Mouse (Mus musculus) CH12.LX (cell line): ENCODE data around the gene Elavl2. TPM values are rescaled to one million over a fixed set of nuclear protein-coding genes. Genes with fewer than 3 reads are reported as not detected.
"Not testable (repeated sequence)": the region's sequence is repeated elsewhere in the genome, so short reads cannot be mapped to it uniquely, and the experiment has no call there.

ENCODE experiments used
- DNase-seq: peaks from one replicate; pipeline ENCODE4 v3.0.0-alpha.2; 2013; ENCODE audit errors: extremely low read depth
- H3K27ac ChIP-seq: 2 replicates; pipeline ENCODE4 v1.5.1; 2012; ENCODE audit warnings: low read depth, mild to moderate bottlenecking, control low read depth, moderate library complexity; ENCODE audit not compliant: insufficient read depth
- H3K27me3 ChIP-seq: replicated peaks from 2 replicates; pipeline ENCODE3; 2012; ENCODE audit warnings: inconsistent platforms
- H3K36me3 ChIP-seq, 2 experiments: replicated peaks in 1 of 2; 2 replicates each; pipeline versions ENCODE3 to v1.6.1; 2012; ENCODE audit warnings: inconsistent platforms in 1 of 2, low read length in 1 of 2, mild to moderate bottlenecking in 1 of 2, mixed read lengths in 1 of 2, moderate library complexity in 1 of 2; ENCODE audit not compliant: control insufficient read depth in 1 of 2, insufficient read depth in 1 of 2
- H3K4me1 ChIP-seq, 2 experiments: 2 replicates each; pipeline ENCODE4 v1.6.1; 2012; ENCODE audit warnings: inconsistent platforms in 1 of 2, moderate library complexity in 1 of 2; ENCODE audit not compliant: insufficient read depth in 2 of 2, control insufficient read depth in 1 of 2
- H3K4me2 ChIP-seq: 2 replicates; pipeline ENCODE4 v1.6.1; 2012; ENCODE audit warnings: low read depth, mild to moderate bottlenecking, control low read depth; ENCODE audit not compliant: poor library complexity, insufficient read depth, severe bottlenecking
- H3K4me3 ChIP-seq, 3 experiments: fragments of 150-350 bp in 1 of 3; sonication (generic) in 1 of 3; replicated peaks in 1 of 3; 2 replicates each; pipeline versions ENCODE3 to v1.5.1; 2011 to 2012; ENCODE audit warnings: low read depth in 2 of 3, low read length in 2 of 3, mild to moderate bottlenecking in 2 of 3, moderate library complexity in 2 of 3, control low read depth in 1 of 3, improper control_type of control experiment in 1 of 3, inconsistent platforms in 1 of 3, mixed read lengths in 1 of 3; ENCODE audit not compliant: poor library complexity in 1 of 3
- H3K79me2 ChIP-seq: replicated peaks from 2 replicates; pipeline ENCODE4 v1.6.1; 2012; ENCODE audit warnings: mild to moderate bottlenecking, moderate library complexity; ENCODE audit not compliant: control insufficient read depth, poor library complexity, insufficient read depth, severe bottlenecking; ENCODE audit errors: extremely low read depth
- H3K9ac ChIP-seq: 2 replicates; pipeline ENCODE4 v1.6.1; 2012; ENCODE audit warnings: low read depth, mild to moderate bottlenecking, control low read depth, moderate library complexity; ENCODE audit not compliant: insufficient read depth
- H3K9me3 ChIP-seq: replicated peaks from 2 replicates; pipeline ENCODE3; 2012; ENCODE audit warnings: low read length, inconsistent platforms, mixed read lengths
- CHD2 ChIP-seq: IDR thresholded peaks from 2 replicates; pipeline ENCODE4 v1.6.1; 2011; ENCODE audit warnings: low read length, improper control_type of control experiment
- E2F4 ChIP-seq: IDR thresholded peaks from 2 replicates; pipeline ENCODE4 v1.6.1; 2011; ENCODE audit warnings: low read depth, low read length, improper control_type of control experiment; ENCODE audit not compliant: insufficient replicate concordance
- ETS1 ChIP-seq: conservative IDR thresholded peaks from 2 replicates; pipeline ENCODE4 v1.6.1; 2012; ENCODE audit warnings: low read depth, mild to moderate bottlenecking, inconsistent platforms, low read length, improper control_type of control experiment, moderate library complexity
- GABPA ChIP-seq: IDR thresholded peaks from 2 replicates; pipeline ENCODE4 v1.6.1; 2012; ENCODE audit warnings: low read depth, low read length, improper control_type of control experiment, inconsistent platforms; ENCODE audit not compliant: insufficient replicate concordance
- HCFC1 ChIP-seq: IDR thresholded peaks from 2 replicates; pipeline ENCODE4 v1.6.1; 2012; ENCODE audit warnings: low read depth, mild to moderate bottlenecking, inconsistent platforms, low read length, improper control_type of control experiment
- JUN ChIP-seq: IDR thresholded peaks from 2 replicates; pipeline ENCODE4 v1.6.1; 2011; ENCODE audit warnings: low read depth, mild to moderate bottlenecking, low read length, improper control_type of control experiment, moderate library complexity; ENCODE audit not compliant: insufficient read depth
- JUND ChIP-seq: conservative IDR thresholded peaks from 2 replicates; pipeline ENCODE4 v1.6.1; 2011; ENCODE audit warnings: low read depth, low read length, improper control_type of control experiment
- KAT2A ChIP-seq: IDR thresholded peaks from 2 replicates; pipeline ENCODE4 v1.6.1; 2012; ENCODE audit warnings: low read length, improper control_type of control experiment, inconsistent platforms; ENCODE audit not compliant: insufficient replicate concordance
- TBP ChIP-seq: conservative IDR thresholded peaks from 2 replicates; pipeline ENCODE4 v1.6.1; 2011; ENCODE audit warnings: low read depth, low read length, improper control_type of control experiment
- USF2 ChIP-seq: conservative IDR thresholded peaks from 2 replicates; pipeline ENCODE4 v1.6.1; 2011; ENCODE audit warnings: low read depth, low read length, improper control_type of control experiment
- ZC3H11A ChIP-seq: IDR thresholded peaks from 2 replicates; pipeline ENCODE4 v1.6.1; 2012; ENCODE audit warnings: low read depth, mild to moderate bottlenecking, inconsistent platforms, low read length, improper control_type of control experiment
- dilution Hi-C: fragments of 300-500 bp; cut with MboI; formaldehyde crosslinking; loops from 2 replicates; pipeline ENCODE4 v1.14.3; 2020; ENCODE audit warnings: low sequenced_read_pairs; ENCODE audit not compliant: extremely low pct_unique_long_range_greater_than_20kb, extremely low pct_ligation_motif_present
- in situ Hi-C: fragments of 300-500 bp; cut with MboI; formaldehyde crosslinking; loops from 3 replicates; pipeline ENCODE4 v1.14.3; 2019; ENCODE audit warnings: low sequenced_read_pairs, low pct_ligation_motif_present, low pct_unique_long_range_greater_than_20kb, mixed read lengths
- polyA plus RNA-seq: library from polyadenylated mRNA; unstranded; fragments of >175 nt; gene quantifications from 2 replicates; pipeline ENCODE4 v1.2.1, GENCODE M21; 2012; ENCODE audit warnings: low read depth; ENCODE audit not compliant: insufficient read length
- total RNA-seq, 2 experiments: library from RNA; depleted of rRNA; stranded (reverse); fragments of 300-350 nt in 1 of 2; fragments of >200 nt in 1 of 2; gene quantifications; 2 replicates each; pipeline ENCODE4 v1.2.3; 2012 to 2014

The Elavl2 gene
- total and polyA plus RNA-seq, 3 experiments: not detected

- H3K4me1 ChIP-seq: no peaks in the 10 kb centered on the region
Observed at GRCm38 (mm10) chr4:91248650-91249049, 151.9 kb downstream of the Elavl2 start.

GRCm38 (mm10) chr4:91245136-91245535 is 155.4 kb downstream of the Elavl2 start:
- H3K36me3 ChIP-seq, H3K9ac ChIP-seq, H3K27me3 ChIP-seq, H3K4me2 ChIP-seq, in situ Hi-C loops, H3K4me3 ChIP-seq, H3K4me1 ChIP-seq, dilution Hi-C loops, H3K79me2 ChIP-seq, DNase-seq, H3K27ac ChIP-seq: not testable (repeated sequence)
- peaks cover 54% of the 10 kb centered on the region for H3K9me3 ChIP-seq

More at GRCm38 (mm10) chr4:91248650-91249049, 151.9 kb downstream of the Elavl2 start:
- dilution Hi-C loops (no loop called here), in situ Hi-C loops (no loop called here)
- no peaks in the 10 kb centered on the region for H3K36me3 ChIP-seq
- no peak overlapping the region for H3K4me2 ChIP-seq
- H3K27ac ChIP-seq: no peak overlapping the region
- TF ChIP-seq E2F4: no peak
- no peak for TF ChIP-seq ETS1
- TF ChIP-seq JUND: no peak
- no peak for TF ChIP-seq HCFC1
- no peak for TF ChIP-seq JUN
- no peak for TF ChIP-seq TBP
- no peak for TF ChIP-seq KAT2A
- TF ChIP-seq USF2: no peak
- no peak for TF ChIP-seq GABPA
- no peak overlapping the region for H3K4me3 ChIP-seq
- H3K27me3 ChIP-seq: no peaks in the 10 kb centered on the region
- no peak overlapping the region for H3K9ac ChIP-seq
- no peak for DNase-seq
- H3K79me2 ChIP-seq: no peaks in the 10 kb centered on the region
- peaks cover 46% of the 10 kb centered on the region for H3K9me3 ChIP-seq

- dilution Hi-C loops (no loop called here), in situ Hi-C loops (no loop called here)
- Histone ChIP-seq H3K27me3 (no peaks in the 10 kb centered on the region), H3K27ac (no peak overlapping the region), H3K4me1 (no peaks in the 10 kb centered on the region), H3K9me3 (peaks cover 58% of the 10 kb centered on the region), H3K4me2 (no peak overlapping the region), H3K79me2 (no peaks in the 10 kb centered on the region), H3K9ac (no peak overlapping the region), H3K4me3 (no peak overlapping the region), H3K36me3 (no peaks in the 10 kb centered on the region)
- TF ChIP-seq CHD2: no peak
- no peak for TF ChIP-seq KAT2A
- no peak for TF ChIP-seq ZC3H11A
- TF ChIP-seq JUN: no peak
- DNase-seq: no peak
Observed at GRCm38 (mm10) chr4:91244554-91244953, 156.0 kb downstream of the Elavl2 start.
